ENCODE assay signal across 20 mouse cellular contexts in genomic region chr6:24100705-24101104, GRCm38 (mm10).
A peak's percentile ranks its signal among the peaks of the same experiment; 100 is the strongest.
DNase-seq lines count a peak whose midpoint lies in the region; ATAC-seq and TF ChIP-seq lines count a peak whose summit lies in the region.
"Had no signal": no experiment of that assay in that cellular context is flagged by ENCODE, and none has a peak within 500 bp of the region (broad histone marks: within the 10 kb centered on the region; RNA-seq: fewer than 3 reads in every experiment).

No protein-coding gene starts in this region.

- H3K9me3 ChIP-seq in kidney, embryonic 16.5 days (ENCODE audit: low read length) = no peaks in the 10 kb centered on the region
- H3K9me3 ChIP-seq: embryonic facial prominence, embryonic 15.5 days; forebrain, embryonic 10.5 days; heart, embryonic 12.5 days; neural tube, embryonic 12.5 days had no signal

- DNase-seq in cerebellum, postnatal 4 days (ENCODE audit: low spot score in 2 of 2) = no peak
- no peak for DNase-seq in kidney, postnatal 36 days
- peak; percentile 47 to 83 for DNase-seq in cerebellum, adult 2 months
- DNase-seq in mesoderm, embryonic 11.5 days (ENCODE audit: low read depth, low spot score) = peak; percentile 11
- DNase-seq in lung, postnatal 4 days = no peak
- DNase-seq in left cerebral cortex, adult 9 months (ENCODE audit: low spot score in 2 of 2) = no peak
- DNase-seq: adrenal gland, adult 2 months; kidney, adult 8-10 months; thymus, postnatal 36 days had no signal

- no peaks in the 10 kb centered on the region for H3K27me3 ChIP-seq in kidney, embryonic 16.5 days (ENCODE audit: insufficient read depth, low read length)
- no peaks in the 10 kb centered on the region for H3K27me3 ChIP-seq in cerebellum, adult 2 months (ENCODE audit: control insufficient read depth, insufficient read depth, low read length)
- H3K27me3 ChIP-seq: CH12.LX; embryonic facial prominence, embryonic 15.5 days; heart, embryonic 12.5 days; neural tube, embryonic 12.5 days had no signal

- peak; percentile 62 for ATAC-seq in cerebellum, adult (ENCODE audit: insufficient number of reproducible peaks, low FRiP score, low TSS enrichment)
- peak; percentile 66; the same call in 1 of the 2 replicates for ATAC-seq in kidney, embryonic 16.5 days (ENCODE audit: low FRiP score, low TSS enrichment)
- ATAC-seq: lung, postnatal 0 days had no signal

- no peak for TF ChIP-seq CTCF in cerebellum, adult 2 months (IDR thresholded peaks at IDR 0.05; ENCODE audit: borderline replicate concordance, insufficient read depth, low read depth, low read length)

- WGBS in kidney, embryonic 16.5 days = 24% methylated on average over 5 of the region's 5 CpGs
- WGBS in cerebellum, adult 2 months = 16% methylated on average over 5 of the region's 5 CpGs

- H3K9ac ChIP-seq in kidney, embryonic 16.5 days (replicated peaks; ENCODE audit: low read length) = no peak overlapping the region
- H3K9ac ChIP-seq: embryonic facial prominence, embryonic 15.5 days; heart, embryonic 12.5 days; liver, embryonic 14.5 days; neural tube, embryonic 12.5 days had no signal

- no peak overlapping the region for H3K4me3 ChIP-seq in kidney, embryonic 16.5 days (ENCODE audit: low read length)
- no peak overlapping the region for H3K4me3 ChIP-seq in cerebellum, adult 2 months (replicated peaks; ENCODE audit: insufficient read depth, low read depth, low read length)
- H3K4me3 ChIP-seq: embryonic facial prominence, embryonic 15.5 days; forebrain, embryonic 10.5 days; heart, embryonic 12.5 days; layer of hippocampus, adult 2 months; left cerebral cortex, adult 2 months; neural tube, embryonic 12.5 days had no signal

- no peak overlapping the region for H3K4me2 ChIP-seq in kidney, embryonic 16.5 days (replicated peaks; ENCODE audit: low read depth, low read length)
- H3K4me2 ChIP-seq: embryonic facial prominence, embryonic 15.5 days; heart, embryonic 12.5 days; neural tube, embryonic 12.5 days had no signal

- no peak overlapping the region for H3K27ac ChIP-seq in kidney, embryonic 16.5 days (ENCODE audit: low read length)
- peak overlapping the region; percentile 33; the same call in 1 of the 2 replicates for H3K27ac ChIP-seq in cerebellum, adult 2 months (ENCODE audit: insufficient read depth, low read length)
- H3K27ac ChIP-seq: embryonic facial prominence, embryonic 15.5 days; forebrain, embryonic 10.5 days; layer of hippocampus, adult 2 months; left cerebral cortex, adult 2 months; liver, embryonic 14.5 days; neural tube, embryonic 12.5 days had no signal

- H3K4me1 ChIP-seq in kidney, embryonic 16.5 days (ENCODE audit: insufficient read depth, low read length) = no peaks in the 10 kb centered on the region
- H3K4me1 ChIP-seq in cerebellum, adult 2 months (ENCODE audit: control insufficient read depth, insufficient read depth, low read length) = peaks cover 7% of the 10 kb centered on the region; the same call in 1 of the 2 replicates
- H3K4me1 ChIP-seq: embryonic facial prominence, embryonic 15.5 days; heart, embryonic 12.5 days; neural tube, embryonic 12.5 days had no signal

- no peaks in the 10 kb centered on the region for H3K36me3 ChIP-seq in kidney, embryonic 16.5 days (ENCODE audit: insufficient read depth, low read length)
- H3K36me3 ChIP-seq: embryonic facial prominence, embryonic 15.5 days; forebrain, embryonic 10.5 days; heart, embryonic 12.5 days; neural tube, embryonic 12.5 days had no signal

- TF ChIP-seq POLR2A in cerebellum, adult 2 months (IDR thresholded peaks at IDR 0.05; ENCODE audit: borderline replicate concordance, insufficient read depth, low read length) = no peak

Comparison
In these comparisons a context has a peak if more than half of its experiments do, and no peak if none do; other contexts are left out.
1. DNase-seq: peak in cerebellum, adult 2 months (2 of 2) and mesoderm, embryonic 11.5 days (single experiment); none in cerebellum, postnatal 4 days (0 of 2), kidney, postnatal 36 days (0 of 2), lung, postnatal 4 days (0 of 2) and left cerebral cortex, adult 9 months (0 of 2).